Mouse (Mus musculus): ENCODE results near the gene Lmbrd1.
"Not testable (repeated sequence)": the region's sequence is repeated elsewhere in the genome, so short reads cannot be mapped to it uniquely, and the experiment has no call there.

The Lmbrd1 gene

GRCm38 (mm10) chr1:24678205-24678917, at the start of gene Lmbrd1:
Gene Lmbrd1, plus strand, starts transcription at chr1:24678630.
- peak; percentile 97 for DNase-seq (ENCODE audit: low spot score)

GRCm38 (mm10) chr1:24633553-24634132, 44.8 kb upstream of the Lmbrd1 start:
- no peak for DNase-seq (ENCODE audit: low spot score)

GRCm38 (mm10) chr1:24650100-24650499, 28.3 kb upstream of the Lmbrd1 start:
- DNase-seq (ENCODE audit: low spot score), result no peak

GRCm38 (mm10) chr1:24659914-24660313, 18.5 kb upstream of the Lmbrd1 start:
- DNase-seq (ENCODE audit: low spot score), result no peak

DNA sequence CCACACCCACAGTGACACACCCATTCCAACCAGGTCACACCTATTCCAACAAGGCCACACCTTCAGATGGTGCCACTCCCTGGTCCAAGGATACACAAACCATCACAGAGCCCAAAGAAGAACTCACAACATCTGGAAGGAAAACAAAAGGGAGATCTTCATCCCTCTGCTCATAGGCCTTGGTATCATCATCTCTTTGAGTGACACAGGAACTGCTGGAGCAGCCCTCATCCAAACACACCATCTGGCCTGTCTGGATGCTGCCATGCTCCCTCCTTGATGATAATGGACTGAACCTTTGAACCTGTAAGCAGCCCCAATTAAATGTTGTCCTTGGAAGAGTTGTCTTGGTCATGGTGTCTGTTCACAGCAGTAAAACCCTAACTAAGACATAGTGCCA, 17.8 kb upstream of the Lmbrd1 start:
- not testable (repeated sequence) for DNase-seq (ENCODE audit: low spot score)

- DNase-seq (ENCODE audit: low spot score), result no peak
These were observed 16.9 kb upstream of the Lmbrd1 start for GRCm38 (mm10) chr1:24661551-24661950.

DNA sequence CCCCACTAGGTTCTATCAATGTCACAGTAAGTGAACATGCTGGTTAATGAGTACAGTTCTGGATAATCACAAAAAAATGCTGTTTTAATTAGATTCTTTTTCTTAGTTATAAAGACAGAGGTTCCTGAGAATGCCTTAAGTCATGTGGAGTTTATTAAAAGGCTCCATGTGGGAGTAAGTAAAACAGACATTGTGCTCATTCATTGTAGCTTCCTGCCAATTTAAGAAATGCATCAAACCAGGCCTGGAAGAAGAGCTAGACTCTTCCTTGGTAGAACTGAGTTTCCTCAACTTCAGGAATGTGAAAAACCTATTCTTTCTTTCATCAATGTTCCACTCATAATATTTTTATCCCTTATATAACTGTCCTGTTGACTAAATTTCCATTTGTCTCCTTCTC, 14.3 kb upstream of the Lmbrd1 start:
- no peak for DNase-seq (ENCODE audit: low spot score)

DNA sequence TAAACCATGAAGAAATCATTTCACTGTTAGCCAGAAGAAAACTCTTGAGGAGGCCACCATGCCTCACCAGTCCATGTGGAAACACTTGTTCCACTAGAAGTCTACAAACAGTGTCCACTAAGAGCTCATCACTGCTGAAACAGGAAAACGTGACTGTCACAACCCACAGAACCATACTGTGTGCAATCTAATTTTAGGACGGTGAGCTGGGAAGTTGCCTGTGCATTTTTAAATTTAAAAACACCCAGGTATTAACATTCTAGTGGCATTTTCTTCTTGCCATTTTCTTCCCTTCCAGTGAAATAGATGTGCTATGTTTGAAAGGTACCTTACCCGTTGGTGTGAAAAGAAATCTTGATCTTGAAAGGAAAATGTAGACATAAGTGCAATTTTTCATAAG, 5.2 kb upstream of the Lmbrd1 start:
- DNase-seq (ENCODE audit: low spot score), result no peak

DNA sequence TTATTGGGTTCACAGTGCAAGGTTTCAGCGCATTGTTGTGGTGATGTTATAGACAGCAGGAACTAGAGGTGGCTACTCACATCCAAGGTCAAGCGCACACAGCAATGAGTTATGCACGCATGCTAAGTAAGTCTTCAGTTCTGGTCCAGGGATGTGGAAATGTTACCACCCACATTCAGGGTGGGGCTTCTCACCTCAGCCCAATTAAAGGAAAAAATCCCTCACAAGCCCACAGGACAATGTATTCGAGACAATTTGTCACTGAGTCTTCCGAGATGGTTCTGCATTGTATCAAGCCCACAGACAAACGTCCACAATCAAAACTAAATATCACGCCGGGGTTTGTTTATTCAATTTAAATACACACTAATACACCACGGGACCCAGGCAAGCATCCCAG, 724 bp upstream of the Lmbrd1 start:
- DNase-seq (ENCODE audit: low spot score), result peak; percentile 6

DNA sequence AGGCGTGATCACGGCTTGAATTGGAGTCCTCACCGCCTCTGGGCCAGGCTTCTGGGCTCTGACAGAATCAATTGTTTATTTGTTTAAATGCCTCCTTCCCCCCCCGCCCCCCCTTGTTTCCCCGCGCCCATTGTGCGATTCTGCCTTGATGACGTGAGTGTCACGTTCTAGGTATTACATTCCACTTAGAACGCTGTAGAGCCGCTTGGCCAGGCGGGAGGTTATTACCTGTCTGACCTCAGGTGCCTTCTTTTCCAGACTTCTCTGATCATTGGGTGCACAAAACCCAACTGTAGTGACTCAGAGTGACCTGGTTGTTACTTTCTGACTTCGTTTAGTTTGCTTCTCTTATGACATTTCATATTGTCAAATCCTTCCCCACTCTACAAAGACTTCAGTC, 641 bp downstream of the Lmbrd1 start:
- DNase-seq (ENCODE audit: low spot score), result peak; percentile 45

DNA sequence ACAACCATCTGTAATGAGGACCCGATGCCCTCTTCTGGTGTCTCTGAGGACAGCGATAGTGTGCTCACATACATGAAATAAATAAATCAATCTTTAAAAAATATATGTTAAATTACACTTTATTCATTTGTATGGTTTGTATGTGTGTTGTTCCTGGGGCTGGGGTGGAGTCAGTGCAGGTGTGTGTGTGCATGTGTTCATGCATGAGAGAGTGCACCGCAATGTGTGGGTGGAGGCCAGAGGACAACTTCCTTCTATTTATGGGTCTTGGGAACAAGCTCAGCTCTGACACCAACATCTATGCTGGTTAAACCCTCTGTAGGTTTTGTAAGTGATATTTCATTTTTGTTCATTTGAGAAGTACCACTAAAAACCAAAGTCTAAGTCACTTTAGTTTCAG, 2.6 kb downstream of the Lmbrd1 start:
- no peak for DNase-seq (ENCODE audit: low spot score)

- DNase-seq (ENCODE audit: low spot score), result no peak
These were observed 3.5 kb downstream of the Lmbrd1 start for GRCm38 (mm10) chr1:24681946-24682345.

DNA sequence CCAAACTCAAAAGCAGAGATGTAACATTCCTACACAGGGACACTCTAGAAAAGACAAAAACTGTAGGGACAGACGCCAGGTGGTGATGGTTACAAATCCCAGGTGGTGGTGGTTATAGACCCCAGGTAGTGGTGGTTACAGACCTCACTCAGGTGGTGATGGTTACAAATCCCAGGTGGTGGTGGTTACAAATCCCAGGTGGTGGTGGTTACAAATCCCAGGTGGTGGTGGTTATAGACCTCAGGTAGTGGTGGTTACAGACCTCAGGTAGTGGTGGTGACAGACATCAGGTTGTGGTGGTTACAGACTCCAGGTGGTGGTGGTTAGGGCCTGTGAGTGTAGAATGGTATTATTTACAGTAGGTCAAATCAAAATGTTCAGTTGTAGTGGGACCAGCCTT, 5.5 kb downstream of the Lmbrd1 start:
- DNase-seq (ENCODE audit: low spot score), result peak; percentile 10

DNA sequence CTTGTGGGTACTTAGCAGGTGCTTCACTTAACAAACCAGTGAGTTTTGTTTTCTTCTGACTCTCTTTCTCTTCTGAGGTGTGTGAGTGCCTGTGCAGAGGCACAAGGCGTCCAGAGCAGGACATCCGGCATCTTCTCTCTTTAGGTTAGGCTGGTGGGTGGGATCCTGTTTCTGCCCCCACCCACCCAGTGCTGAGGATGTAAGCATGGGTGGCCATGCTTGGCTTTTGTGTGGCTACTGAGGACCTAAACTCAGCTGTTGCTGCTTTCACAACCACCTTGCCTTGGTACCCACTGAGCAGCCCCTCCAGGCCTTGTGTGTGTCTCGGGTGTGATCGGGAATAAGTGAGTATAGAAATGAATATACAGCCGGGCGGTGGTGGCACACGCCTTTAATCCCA, 7.2 kb downstream of the Lmbrd1 start:
- DNase-seq (ENCODE audit: low spot score), result no peak

DNA sequence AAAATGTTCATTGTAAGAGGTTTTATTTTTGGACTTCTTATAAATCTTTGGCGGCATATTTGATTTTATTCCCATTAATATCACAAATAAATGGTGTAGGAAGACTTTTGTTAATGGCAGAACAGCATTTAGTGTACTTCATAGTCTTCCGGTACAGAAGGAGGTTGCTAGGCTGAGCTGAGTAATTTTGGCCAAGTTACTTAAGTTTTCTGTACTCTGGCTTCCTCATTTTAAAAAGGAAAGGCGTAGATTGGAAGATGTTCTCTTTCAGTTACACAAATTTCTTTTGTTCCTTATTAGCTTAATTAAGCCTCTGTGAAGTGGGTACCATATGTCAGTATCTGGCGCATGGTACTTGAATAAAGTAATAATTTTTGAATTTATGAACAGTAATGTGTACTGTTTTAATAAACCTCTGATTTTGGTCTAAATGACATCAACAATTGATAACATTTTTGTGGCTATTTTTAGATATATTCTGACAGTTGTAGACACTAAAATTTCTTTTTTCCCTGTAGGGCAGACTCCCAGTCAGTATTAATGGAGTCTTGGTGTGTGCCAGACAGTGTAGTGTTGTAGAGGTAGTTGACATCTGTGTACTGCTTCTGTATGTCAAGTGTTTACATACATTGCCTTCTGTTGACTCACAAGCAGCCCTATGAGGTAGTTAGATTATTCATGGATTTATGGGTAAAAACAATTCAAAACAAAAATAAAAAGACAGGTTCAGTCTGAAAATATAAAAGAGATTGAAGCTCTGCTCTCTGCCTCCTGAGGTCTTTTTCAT, 8.0 kb downstream of the Lmbrd1 start:
- DNase-seq (ENCODE audit: low spot score), result no peak

DNA sequence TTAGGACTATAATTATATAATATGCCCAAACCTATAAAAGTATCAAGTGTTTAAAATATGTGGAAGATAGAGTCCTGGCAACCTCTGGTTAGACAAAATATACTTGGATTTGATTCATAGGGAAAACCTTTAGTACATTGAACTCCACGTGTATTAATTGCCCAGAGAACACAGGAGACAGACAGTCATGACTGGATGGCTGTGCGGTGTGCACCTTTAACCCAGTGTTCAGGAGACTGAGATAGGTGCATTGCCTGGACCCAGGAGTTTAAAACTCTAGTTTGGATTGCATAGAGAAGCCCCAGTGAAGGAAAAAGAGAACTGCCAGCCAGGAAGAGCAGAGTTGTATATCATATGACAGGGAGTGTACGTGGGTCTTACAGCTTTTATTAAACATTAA, 19.2 kb downstream of the Lmbrd1 start:
- no peak for DNase-seq (ENCODE audit: low spot score)

- DNase-seq (ENCODE audit: low spot score), result no peak
These were observed 19.9 kb downstream of the Lmbrd1 start for GRCm38 (mm10) chr1:24698146-24698880.

DNA sequence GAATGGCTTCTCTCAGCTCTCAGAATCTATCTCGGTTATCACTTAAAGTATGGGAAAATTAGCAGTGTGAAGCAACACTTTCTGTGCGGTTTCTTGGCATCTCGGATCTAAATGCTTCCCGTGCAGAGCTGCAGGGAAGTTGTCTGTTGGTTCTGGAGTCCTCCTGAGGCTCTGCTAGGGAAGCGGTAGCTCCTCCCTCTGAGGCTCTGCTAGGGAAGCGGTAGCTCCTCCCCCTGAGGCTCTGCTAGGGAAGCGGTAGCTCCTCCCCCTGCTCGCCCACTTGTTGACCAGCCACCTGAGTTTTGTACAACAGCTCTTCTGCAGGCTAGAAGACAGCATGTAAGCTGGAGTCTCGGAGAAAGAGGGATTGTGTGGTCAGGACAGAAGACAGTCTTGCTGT, 20.9 kb downstream of the Lmbrd1 start:
- DNase-seq (ENCODE audit: low spot score), result no peak

GRCm38 (mm10) chr1:24700241-24700640, 21.8 kb downstream of the Lmbrd1 start:
- DNase-seq (ENCODE audit: low spot score), result no peak

DNA sequence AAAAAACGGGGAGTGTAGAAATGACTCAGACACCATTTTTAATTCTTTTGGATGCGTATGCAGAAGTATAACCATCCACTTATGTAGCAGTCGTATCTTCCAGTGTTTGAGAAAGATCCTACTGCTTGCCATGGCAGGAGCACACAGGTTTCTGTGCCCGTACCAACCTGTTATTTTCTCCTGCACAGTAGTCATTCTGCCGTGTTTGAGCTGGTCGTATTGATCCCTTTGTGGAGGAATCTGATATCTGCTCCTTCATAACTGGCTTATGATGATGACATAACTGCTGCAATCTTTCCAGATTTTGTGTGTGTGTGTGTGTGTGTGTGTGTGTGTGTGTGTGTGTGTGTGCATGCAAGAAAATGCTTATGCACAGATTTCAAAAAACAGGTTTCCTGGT, 25.4 kb downstream of the Lmbrd1 start:
- DNase-seq (ENCODE audit: low spot score), result no peak

DNA sequence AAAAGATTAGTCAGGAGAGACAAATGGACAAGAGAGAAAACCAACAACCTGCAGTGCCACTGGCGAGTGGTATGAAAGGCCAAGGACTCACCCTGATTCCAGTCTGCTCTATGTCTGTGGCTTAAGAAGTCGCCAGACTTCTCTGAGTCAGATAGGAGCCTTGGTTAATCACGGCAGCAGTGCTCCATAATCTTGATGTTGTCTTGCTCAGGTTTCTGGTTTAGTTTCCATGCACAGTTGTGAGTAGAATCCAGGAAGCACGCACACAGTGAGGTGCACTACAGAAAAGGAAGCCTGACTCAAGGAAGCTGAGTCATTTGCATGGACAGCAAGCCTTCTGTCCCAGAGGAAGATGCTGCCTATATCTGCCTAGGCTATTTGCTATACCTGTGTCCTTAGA, 37.9 kb downstream of the Lmbrd1 start:
- no peak for DNase-seq (ENCODE audit: low spot score)

DNA sequence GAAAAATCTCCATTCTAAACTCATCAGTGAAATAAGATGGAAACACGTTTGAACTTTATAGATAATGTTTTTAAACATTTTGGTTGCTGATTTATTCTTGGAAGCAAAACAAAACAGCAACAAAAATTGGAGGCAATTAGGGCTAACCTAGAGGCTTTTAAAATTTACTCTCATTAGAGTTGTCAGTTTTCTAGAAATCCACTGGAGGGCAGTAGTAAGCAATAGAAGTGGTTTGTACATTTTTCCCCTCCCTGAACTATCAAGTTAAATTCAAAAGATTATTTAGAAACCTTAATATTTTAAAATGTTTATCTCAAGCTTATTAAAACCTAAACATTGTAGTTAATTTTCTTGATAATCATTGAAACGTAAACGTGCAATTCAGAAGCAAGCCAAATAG, 41.2 kb downstream of the Lmbrd1 start:
- no peak for DNase-seq (ENCODE audit: low spot score)

DNA sequence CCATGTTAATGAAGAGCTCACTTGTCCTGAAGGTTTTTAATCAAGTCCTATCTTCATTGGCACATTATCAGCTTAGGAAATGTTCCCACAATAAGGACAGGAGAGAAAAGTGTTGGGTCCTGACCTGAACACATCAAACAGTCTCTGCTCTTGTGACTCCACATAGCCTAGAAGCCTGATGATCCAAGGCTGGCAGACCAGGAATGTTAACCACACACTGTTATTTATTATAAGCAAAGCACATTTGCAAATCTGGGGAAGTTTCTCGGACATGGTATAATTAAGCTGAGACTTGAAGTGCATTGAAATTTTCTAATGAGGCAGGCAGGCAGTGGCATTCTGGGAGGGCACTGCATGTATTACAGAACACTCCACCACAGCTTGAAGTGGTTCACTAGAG, 41.8 kb downstream of the Lmbrd1 start:
- DNase-seq (ENCODE audit: low spot score), result no peak

All from T-cell, adult 2 months (primary cell).